In the genomic region with DNA sequence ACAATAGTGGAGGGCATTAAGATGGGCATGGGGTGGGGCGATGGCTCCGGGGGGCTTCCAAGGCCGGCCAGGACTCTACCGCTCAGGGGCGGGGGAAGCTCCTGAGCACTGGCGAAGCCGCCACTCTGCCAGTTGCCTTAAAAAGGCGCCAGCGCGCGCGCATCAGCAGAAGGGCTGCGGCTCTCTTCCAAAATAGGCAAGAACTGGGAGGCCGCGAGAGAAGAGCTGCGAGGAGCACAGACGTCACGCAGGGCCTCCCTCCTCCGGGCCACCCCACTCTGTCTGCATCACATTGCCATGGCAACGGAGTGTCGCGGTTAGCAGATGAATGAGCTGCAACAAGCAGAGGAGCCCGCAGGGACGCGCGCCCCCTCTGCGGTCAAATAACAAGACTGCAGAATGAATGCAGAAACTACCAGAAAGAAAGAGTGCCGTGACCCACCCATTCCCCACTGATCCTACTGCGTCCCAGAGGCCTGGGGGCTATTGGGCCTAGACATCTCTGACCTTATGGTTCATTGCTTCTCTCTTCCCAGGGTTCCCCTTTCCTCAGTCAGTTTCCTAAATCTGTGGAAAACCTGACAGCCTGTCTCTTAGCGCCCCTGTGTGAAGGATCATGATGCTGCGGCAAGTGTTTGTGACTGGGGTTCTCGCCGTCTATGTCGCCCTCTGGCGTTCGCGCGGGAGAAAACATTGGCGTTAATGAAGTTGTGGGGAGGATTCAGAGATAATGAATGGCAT, we compare ENCODE assay signal across 8 mouse cellular contexts. TPM values are rescaled to one million over a fixed set of nuclear protein-coding genes. Genes with fewer than 3 reads are reported as not detected.
A peak's percentile ranks its signal among the peaks of the same experiment; 100 is the strongest.
DNase-seq lines count a peak whose midpoint lies in the region; ATAC-seq lines count a peak whose summit lies in the region.

No protein-coding gene starts in this region.

- H3K9ac ChIP-seq in hindbrain, embryonic 16.5 days (ENCODE audit: low read depth, low read length) = peak overlapping the region; percentile 65

- under 1% methylated on average over 39 of the region's 39 CpGs for WGBS in hindbrain, embryonic 16.5 days

- H3K27me3 ChIP-seq in hindbrain, embryonic 16.5 days (replicated peaks; ENCODE audit: control insufficient read depth, insufficient read depth, low read length) = no peaks in the 10 kb centered on the region

- H3K27ac ChIP-seq in hindbrain, embryonic 16.5 days (ENCODE audit: low read depth, low read length) = peak overlapping the region; percentile 92

- peaks cover 33% of the 10 kb centered on the region for H3K4me1 ChIP-seq in hindbrain, embryonic 16.5 days (ENCODE audit: control insufficient read depth, insufficient read depth, low read depth, low read length)

- H3K4me2 ChIP-seq in hindbrain, embryonic 16.5 days (ENCODE audit: low read length) = peak overlapping the region; percentile 80

- H3K36me3 ChIP-seq in hindbrain, embryonic 16.5 days (ENCODE audit: control insufficient read depth, insufficient read depth, low read length) = no peaks in the 10 kb centered on the region

- DNase-seq in R1 (ENCODE audit: low read depth, low spot score) = peak; percentile 93
- peak; percentile 91 for DNase-seq in cerebellum, postnatal 25 days
- peak; percentile 94 to 97 for DNase-seq in frontal cortex, postnatal 36 days (ENCODE audit: low spot score in 2 of 2)
- peak; percentile 93 to 95 for DNase-seq in left cerebral cortex, adult 18-20 months (ENCODE audit: low spot score in 2 of 2)
- peak; percentile 98 for DNase-seq in right cerebral cortex, adult 18-20 months
- peak; percentile 60 to 63 for DNase-seq in urinary bladder, adult 18-20 months (ENCODE audit: low spot score in 2 of 2)

- H3K4me3 ChIP-seq in hindbrain, embryonic 16.5 days (ENCODE audit: low read length) = peak overlapping the region; percentile 41

- peak; percentile 98 for ATAC-seq in hindbrain, embryonic 16.5 days
- ATAC-seq in megakaryocyte, adult 5-6 weeks (ENCODE audit: poor library complexity, severe bottlenecking) = peak; percentile 60; the same call in 1 of the 2 replicates

- no peaks in the 10 kb centered on the region for H3K9me3 ChIP-seq in hindbrain, embryonic 16.5 days (ENCODE audit: control insufficient read depth, low read length)

RNA-seq across cellular contexts. Expression of gene Npas4, which starts 11.7 kb away (rescaled TPM):
- polyA plus RNA-seq in hindbrain, embryonic 16.5 days (2015; fragmentation: Nextera tagmentation; extraction: Ambion mirVana) = 0.41 and 0.47 TPM in 2 replicates
- total RNA-seq in left cerebral cortex, adult 18-20 months (2021) = 10 to 100 TPM; 19.1 to 26.0 TPM
- total RNA-seq in megakaryocyte, adult 5-6 weeks (2015) = not detected in 2 replicates
- not detected in 2 replicates for total RNA-seq in megakaryocyte, adult 5-6 weeks (2017)

RNA-seq across cellular contexts. Expression of gene Slc29a2, which starts 21.8 kb away (rescaled TPM):
- polyA plus RNA-seq in hindbrain, embryonic 16.5 days (2015; fragmentation: Nextera tagmentation; extraction: Ambion mirVana) = 15.0 and 16.6 TPM in 2 replicates
- 10 to 100 TPM; 13.4 to 16.4 TPM for total RNA-seq in left cerebral cortex, adult 18-20 months (2021)
- total RNA-seq in megakaryocyte, adult 5-6 weeks (2015) = 0.31 and 1.0 TPM in 2 replicates
- total RNA-seq in megakaryocyte, adult 5-6 weeks (2017) = 0.18 and 3.4 TPM in 2 replicates

RNA-seq across cellular contexts. Expression of gene B4gat1, which starts 36.8 kb away (rescaled TPM):
- 116 and 133 TPM in 2 replicates for polyA plus RNA-seq in hindbrain, embryonic 16.5 days (2015; fragmentation: Nextera tagmentation; extraction: Ambion mirVana)
- 100 to 1,000 TPM; 118 to 120 TPM for total RNA-seq in left cerebral cortex, adult 18-20 months (2021)
- total RNA-seq in megakaryocyte, adult 5-6 weeks (2015) = not detected in 2 replicates
- 0.62 and 2.2 TPM in 2 replicates for total RNA-seq in megakaryocyte, adult 5-6 weeks (2017)

RNA-seq across cellular contexts. Expression of gene AC124502.3, which starts 36.9 kb away (rescaled TPM):
- 2.4 and 3.1 TPM in 2 replicates for polyA plus RNA-seq in hindbrain, embryonic 16.5 days (2015; fragmentation: Nextera tagmentation; extraction: Ambion mirVana)
- 1 to 10 TPM; 6.5 to 7.6 TPM for total RNA-seq in left cerebral cortex, adult 18-20 months (2021)
- 7.0 and 7.2 TPM in 2 replicates for total RNA-seq in megakaryocyte, adult 5-6 weeks (2015)
- 3.5 and 4.6 TPM in 2 replicates for total RNA-seq in megakaryocyte, adult 5-6 weeks (2017)

RNA-seq across cellular contexts. Expression of gene Brms1, which starts 39.3 kb away (rescaled TPM):
- polyA plus RNA-seq in hindbrain, embryonic 16.5 days (2015; fragmentation: Nextera tagmentation; extraction: Ambion mirVana) = 25.6 and 26.6 TPM in 2 replicates
- total RNA-seq in left cerebral cortex, adult 18-20 months (2021) = 10 to 100 TPM; 22.6 to 32.0 TPM
- 16.5 and 22.4 TPM in 2 replicates for total RNA-seq in megakaryocyte, adult 5-6 weeks (2015)
- total RNA-seq in megakaryocyte, adult 5-6 weeks (2017) = 28.5 and 30.4 TPM in 2 replicates

Comparison
In these comparisons a context has a peak if more than half of its experiments do, and no peak if none do; other contexts are left out.
1. Peak in every context shown above with its lines: DNase-seq, ATAC-seq, H3K4me3 ChIP-seq and H3K27ac ChIP-seq.
2. RNA of gene Npas4, which starts 11.7 kb away (total RNA-seq): 19.1 to 26.0 TPM in left cerebral cortex, adult 18-20 months; not detected in megakaryocyte, adult 5-6 weeks; every median in the first group is over 10 times any median in the second.
3. RNA of gene B4gat1, which starts 36.8 kb away (total RNA-seq): 118 to 120 TPM in left cerebral cortex, adult 18-20 months; 0.62 to 2.2 TPM in megakaryocyte, adult 5-6 weeks; every median in the first group is over 10 times any median in the second.